Mouse (Mus musculus) bone marrow, adult 2 months (tissue): Measurements from ENCODE around the gene Ube2q2.

Experiments
- CTCF ChIP-seq: fragments of 200-500 bp; IDR thresholded peaks from 2 replicates; pipeline ENCODE4 v1.5.1; 2011; ENCODE audit warnings: low read length, control low read depth; ENCODE audit not compliant: control insufficient read depth, insufficient read depth
- POLR2A ChIP-seq: fragments of 200-500 bp; IDR thresholded peaks from 2 replicates; pipeline ENCODE4 v1.6.1; 2011; ENCODE audit warnings: low read depth, mild to moderate bottlenecking, control low read depth, low read length, borderline replicate concordance; ENCODE audit not compliant: control insufficient read depth

DNA sequence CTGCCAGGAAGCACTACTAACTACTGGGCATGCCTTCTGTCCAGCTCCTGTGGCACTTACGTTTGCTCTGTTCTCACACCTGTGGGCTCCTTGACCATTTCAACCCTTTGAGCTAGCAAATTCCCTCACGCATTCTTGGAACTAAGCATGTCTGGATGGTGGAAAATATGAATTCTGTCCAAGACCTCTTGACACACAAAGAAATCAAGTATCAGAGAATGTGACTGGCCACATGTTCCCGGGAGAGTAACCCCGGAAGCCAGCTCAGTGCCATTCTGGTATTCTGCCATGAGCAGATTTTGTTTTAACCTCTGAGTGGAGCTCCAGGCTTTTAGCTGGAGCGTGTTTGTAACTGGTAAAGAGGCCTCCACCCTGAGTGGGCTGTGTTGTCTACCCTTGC lies 8.7 kb upstream of the Ube2q2 start:
- TF ChIP-seq POLR2A (no peak), CTCF (no peak)
